Mouse (Mus musculus) liver, embryonic 11.5 days (tissue): Measurements from ENCODE around the gene Maml3. TPM values are rescaled to one million over a fixed set of nuclear protein-coding genes. Genes with fewer than 3 reads are reported as not detected.

Experiments used
- ATAC-seq: fragments of 200-750 bp; cut with Nextera tagmentation; replicated peaks from 2 replicates; pipeline ENCODE4 v1.8.0; 2017; ENCODE audit warnings: moderate number of reproducible peaks, mild to moderate bottlenecking, moderate TSS enrichment, moderate library complexity; ENCODE audit not compliant: low FRiP score
- DNase-seq: peaks from one replicate; pipeline ENCODE4 v3.0.0-alpha.2; 2017; ENCODE audit warnings: low spot score
- H3K27ac ChIP-seq: fragments of 300-500 bp; sonication (generic); 2 replicates; pipeline ENCODE4 v1.5.1; 2014; ENCODE audit warnings: mild to moderate bottlenecking, low read depth, low read length, control low read depth
- H3K27me3 ChIP-seq: fragments of 300-500 bp; sonication (generic); replicated peaks from 2 replicates; pipeline ENCODE4 v1.6.1; 2014; ENCODE audit warnings: low read length, mixed read lengths; ENCODE audit not compliant: control insufficient read depth, insufficient read depth
- H3K36me3 ChIP-seq: fragments of 300-500 bp; sonication (generic); 2 replicates; pipeline ENCODE4 v1.6.1; 2014; ENCODE audit warnings: mild to moderate bottlenecking, low read length, moderate library complexity, mixed read lengths; ENCODE audit not compliant: control insufficient read depth, insufficient read depth
- H3K4me1 ChIP-seq: fragments of 300-500 bp; sonication (generic); replicated peaks from 2 replicates; pipeline ENCODE4 v1.6.1; 2014; ENCODE audit warnings: low read length, mixed read lengths; ENCODE audit not compliant: control insufficient read depth, insufficient read depth
- H3K4me2 ChIP-seq: fragments of 300-500 bp; sonication (generic); 2 replicates; pipeline ENCODE4 v1.6.1; 2014; ENCODE audit warnings: mild to moderate bottlenecking, control low read depth, moderate library complexity
- H3K4me3 ChIP-seq: fragments of 300-500 bp; sonication (generic); 2 replicates; pipeline ENCODE4 v1.5.1; 2014; ENCODE audit warnings: low read depth, low read length, control low read depth
- H3K9ac ChIP-seq: fragments of 300-500 bp; sonication (generic); 2 replicates; pipeline ENCODE4 v1.6.1; 2014; ENCODE audit warnings: low read depth, low read length, control low read depth
- H3K9me3 ChIP-seq: fragments of 300-500 bp; sonication (generic); 2 replicates; pipeline ENCODE4 v1.6.1; 2016; ENCODE audit warnings: low read length, inconsistent platforms, mixed read lengths; ENCODE audit not compliant: control insufficient read depth
- WGBS: fragments of 180-500 bp; shearing (Covaris S2); extraction: QIAGEN DNeasy Blood & Tissue Kit; methylation state at CpG from one replicate; pipeline ENCODE4 v1.1.7; 2014; 5-methylcytosine and 5-hydroxymethylcytosine counted together
- polyA plus RNA-seq: library from polyadenylated mRNA; unstranded; fragments of >200 nt; fragmentation: Nextera tagmentation; extraction: Ambion mirVana; gene quantifications from 2 replicates; pipeline ENCODE4 v1.2.1, GENCODE M21; 2014

The Maml3 gene
- polyA plus RNA-seq, 1 experiment from 2014 or later = 3.1 TPM

DNA sequence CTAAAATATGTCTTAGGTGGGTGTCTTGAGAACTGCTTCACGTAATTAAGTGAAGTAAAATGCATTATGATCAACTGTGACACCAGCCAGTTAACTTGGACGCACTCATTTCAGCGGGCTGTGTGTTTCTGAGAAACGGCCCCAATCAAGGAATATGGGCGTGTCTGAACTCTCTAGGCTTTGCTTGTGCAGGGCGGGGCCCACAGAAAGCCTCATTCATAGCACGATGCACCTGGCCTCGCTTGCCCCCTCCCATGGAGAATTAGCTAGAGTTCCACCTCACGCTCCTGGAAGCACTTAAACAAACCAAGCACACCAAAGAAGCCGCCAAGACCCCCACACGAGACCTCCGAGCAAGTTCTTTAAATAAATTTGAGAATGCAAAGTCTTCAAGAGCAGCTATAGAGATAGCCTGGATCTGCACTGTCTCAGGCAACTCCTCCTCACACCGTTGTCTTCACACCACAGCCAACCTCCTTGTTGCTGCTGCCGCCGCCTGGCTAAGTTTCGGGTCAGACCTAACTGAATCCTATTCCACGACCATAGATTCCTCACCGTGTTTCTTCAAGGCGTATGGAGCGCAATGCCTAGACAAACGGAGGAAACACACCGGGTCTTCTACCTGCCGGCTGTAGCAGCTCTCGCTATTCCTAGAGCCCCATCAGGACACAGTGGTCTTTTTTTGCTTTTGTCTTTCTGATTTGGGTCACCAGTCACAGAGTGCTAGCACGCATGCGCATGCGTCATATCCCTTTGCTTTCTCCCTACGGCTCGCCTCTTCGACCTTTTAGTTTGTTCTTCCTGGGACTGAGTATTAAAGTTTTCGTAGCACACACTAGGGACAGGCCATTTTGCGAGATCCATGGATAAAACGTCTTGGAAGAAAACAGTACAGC, 151.9 kb downstream of the Maml3 start:
- Histone ChIP-seq H3K4me2 (peak overlapping the region; percentile 18), H3K4me3 (no peak overlapping the region)
- 59% methylated on average over 33 of the region's 33 CpGs for WGBS

DNA sequence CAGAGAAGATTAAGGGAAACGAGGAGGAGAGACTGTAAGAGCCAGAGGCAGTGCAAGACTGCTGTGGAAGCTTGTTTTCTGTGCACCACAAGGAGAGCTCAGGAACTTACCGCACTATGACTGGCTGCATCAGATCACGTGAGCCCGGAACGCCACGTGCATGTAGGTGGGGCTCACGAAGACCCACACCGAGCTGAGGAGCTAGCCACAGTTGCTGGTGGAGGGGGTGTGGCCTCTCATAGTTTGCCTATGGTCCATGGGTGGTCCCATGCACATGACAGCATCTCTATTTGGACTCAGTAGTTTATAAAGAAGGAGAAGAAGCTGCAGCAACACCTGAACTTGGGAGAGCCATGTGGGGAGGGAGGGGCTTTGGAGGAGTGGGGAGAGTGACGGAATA, 152.6 kb downstream of the Maml3 start:
- Histone ChIP-seq H3K36me3 (no peaks in the 10 kb centered on the region), H3K4me2 (no peak overlapping the region), H3K9ac (no peak overlapping the region), H3K4me1 (peaks cover 5% of the 10 kb centered on the region; the same call in 1 of the 2 replicates), H3K9me3 (no peaks in the 10 kb centered on the region), H3K27me3 (no peaks in the 10 kb centered on the region), H3K4me3 (no peak overlapping the region), H3K27ac (no peak overlapping the region)
- WGBS = 72% methylated on average over 9 of the region's 9 CpGs
- ATAC-seq (no peak), DNase-seq (no peak)

More for the DNA sequence above, 151.9 kb downstream of the Maml3 start:
- Histone ChIP-seq H3K9me3 (no peaks in the 10 kb centered on the region), H3K4me1 (0 out of 2 replicates have a peak, but pooled peaks cover 5% of the 10 kb centered on the region), H3K27me3 (no peaks in the 10 kb centered on the region), H3K27ac (no peak overlapping the region), H3K36me3 (no peaks in the 10 kb centered on the region), H3K9ac (no peak overlapping the region)
- ATAC-seq (no peak), DNase-seq (no peak)

DNA sequence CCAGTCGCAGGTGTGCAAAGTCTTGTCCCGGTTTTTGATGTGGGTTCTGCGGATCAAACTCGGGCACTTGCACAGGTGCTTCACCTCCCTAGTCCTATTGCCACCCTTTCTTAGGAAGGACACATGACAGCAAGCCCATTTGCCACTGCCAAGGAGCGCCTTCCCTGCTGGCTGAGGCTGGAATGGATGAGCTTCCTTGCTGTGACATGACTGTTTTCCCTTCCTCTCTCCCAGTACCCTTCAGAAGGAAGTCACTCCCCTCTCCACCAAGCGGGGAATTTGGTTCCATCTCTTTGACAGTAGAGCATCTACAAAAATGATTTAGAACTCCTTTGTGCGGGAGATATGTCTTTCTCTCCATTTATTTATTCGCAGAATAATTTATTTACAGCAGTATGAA, 155.2 kb downstream of the Maml3 start:
- no peak overlapping the region for H3K4me3 ChIP-seq
- peaks cover 9% of the 10 kb centered on the region; the same call in 1 of the 2 replicates for H3K4me1 ChIP-seq
- H3K9ac ChIP-seq = no peak overlapping the region
- H3K36me3 ChIP-seq = no peaks in the 10 kb centered on the region
- H3K9me3 ChIP-seq = no peaks in the 10 kb centered on the region
- ATAC-seq (no peak), DNase-seq (no peak)
- no peak overlapping the region for H3K27ac ChIP-seq
- 79% methylated on average over 8 of the region's 8 CpGs for WGBS
- H3K4me2 ChIP-seq = no peak overlapping the region
- no peaks in the 10 kb centered on the region for H3K27me3 ChIP-seq

DNA sequence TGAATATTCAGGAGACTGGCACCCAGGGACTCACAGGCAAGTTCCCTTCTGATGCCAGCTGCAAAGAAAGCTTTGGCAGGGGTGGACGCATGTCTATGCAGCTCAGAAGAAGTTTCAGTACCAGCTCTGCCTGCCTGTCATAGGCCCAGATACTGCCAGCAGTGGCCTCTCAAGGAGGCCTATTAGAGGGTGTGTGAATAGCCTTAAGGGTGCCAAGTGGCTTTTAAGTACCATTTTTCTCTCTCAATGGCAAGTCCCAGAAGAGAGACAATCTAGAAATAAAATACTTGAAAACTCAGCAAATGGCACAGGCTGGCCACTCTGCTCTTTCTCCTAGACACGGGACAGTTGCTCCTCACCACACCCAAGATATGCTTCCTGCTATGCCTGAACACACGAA, 157.7 kb downstream of the Maml3 start:
- no peak overlapping the region for H3K27ac ChIP-seq
- ATAC-seq (no peak), DNase-seq (no peak)
- H3K4me1 ChIP-seq = peaks cover 7% of the 10 kb centered on the region; the same call in 1 of the 2 replicates
- 66% methylated on average over 3 of the region's 3 CpGs for WGBS
- H3K4me3 ChIP-seq = no peak overlapping the region
- no peak overlapping the region for H3K9ac ChIP-seq
- no peaks in the 10 kb centered on the region for H3K36me3 ChIP-seq
- no peak overlapping the region for H3K4me2 ChIP-seq
- no peaks in the 10 kb centered on the region for H3K27me3 ChIP-seq
- no peaks in the 10 kb centered on the region for H3K9me3 ChIP-seq

DNA sequence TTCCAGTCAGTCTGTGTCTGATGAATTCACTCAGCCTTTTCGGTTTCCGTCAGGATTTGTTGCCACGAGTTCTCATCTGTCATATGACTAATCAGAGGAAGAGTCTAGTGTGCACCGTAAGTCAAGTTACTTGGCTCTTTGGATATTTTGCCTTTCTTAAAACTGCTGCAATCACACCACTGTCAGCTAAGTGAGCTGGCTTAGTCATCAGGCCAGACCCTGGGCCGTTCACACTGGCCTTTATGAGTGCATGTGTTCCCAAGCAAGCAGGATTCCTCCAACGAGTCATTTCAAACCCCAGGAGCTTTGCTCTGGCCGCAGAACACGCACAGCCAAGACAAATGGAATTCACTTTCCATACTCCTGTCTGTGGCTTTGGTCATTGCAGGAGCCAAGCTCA, 161.2 kb downstream of the Maml3 start:
- H3K27me3 ChIP-seq = no peaks in the 10 kb centered on the region
- H3K4me1 ChIP-seq = peaks cover 4% of the 10 kb centered on the region; the same call in 1 of the 2 replicates
- H3K36me3 ChIP-seq = no peaks in the 10 kb centered on the region
- H3K27ac ChIP-seq = no peak overlapping the region
- H3K4me2 ChIP-seq = no peak overlapping the region
- DNase-seq = no peak
- no peaks in the 10 kb centered on the region for H3K9me3 ChIP-seq
- ATAC-seq = no peak
- no peak overlapping the region for H3K9ac ChIP-seq
- H3K4me3 ChIP-seq = no peak overlapping the region
- WGBS = 75% methylated on average over 8 of the region's 8 CpGs

DNA sequence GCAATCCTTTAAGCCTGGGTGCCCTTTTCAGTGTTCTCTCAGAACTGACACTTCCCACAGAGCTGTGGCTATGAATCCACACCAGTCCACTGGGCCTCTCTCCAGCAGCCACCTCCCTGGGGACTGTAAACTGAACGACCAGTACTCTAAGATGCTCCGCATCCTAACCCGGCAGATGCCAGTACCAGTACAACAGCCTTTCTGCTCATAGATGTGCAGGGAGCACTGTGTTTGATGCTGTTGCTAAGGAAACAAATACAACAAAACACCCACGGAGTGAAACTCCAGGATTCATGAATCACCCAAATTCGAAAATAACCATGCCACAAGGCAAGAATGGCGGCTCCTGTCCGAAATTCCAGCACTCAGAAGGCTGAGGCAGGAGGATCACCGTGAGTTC, 163.1 kb downstream of the Maml3 start:
- Histone ChIP-seq H3K4me1 (no peaks in the 10 kb centered on the region; the same call in 1 of the 2 replicates), H3K27me3 (no peaks in the 10 kb centered on the region), H3K27ac (no peak overlapping the region), H3K4me3 (no peak overlapping the region), H3K9ac (no peak overlapping the region), H3K4me2 (no peak overlapping the region), H3K36me3 (no peaks in the 10 kb centered on the region), H3K9me3 (no peaks in the 10 kb centered on the region)
- DNase-seq (no peak), ATAC-seq (no peak)
- WGBS = 85% methylated on average over 8 of the region's 8 CpGs

DNA sequence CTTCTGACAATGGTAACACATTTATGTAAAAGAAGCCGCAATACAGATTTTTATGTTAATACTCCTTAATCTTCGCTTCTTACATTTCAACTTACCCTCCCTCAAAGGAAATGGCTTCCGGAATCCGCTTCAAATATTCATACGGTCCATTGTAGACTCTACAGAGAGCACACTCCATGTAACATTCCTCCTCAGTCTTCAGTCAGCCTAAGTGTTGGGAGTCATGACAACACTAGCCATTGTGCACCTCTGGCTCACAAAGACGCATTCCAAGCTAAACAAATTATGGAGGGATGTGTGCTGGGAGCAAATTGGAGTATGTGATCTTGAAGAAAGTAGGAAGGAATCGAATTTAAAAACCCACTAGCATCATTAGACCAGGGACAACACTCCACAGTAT, 165.0 kb downstream of the Maml3 start:
- DNase-seq = no peak
- Histone ChIP-seq H3K4me2 (no peak overlapping the region), H3K27me3 (no peaks in the 10 kb centered on the region), H3K9ac (no peak overlapping the region), H3K9me3 (no peaks in the 10 kb centered on the region), H3K4me3 (no peak overlapping the region), H3K36me3 (no peaks in the 10 kb centered on the region), H3K27ac (no peak overlapping the region), H3K4me1 (no peaks in the 10 kb centered on the region)
- ATAC-seq = no peak
- 93% methylated on average over 7 of the region's 7 CpGs for WGBS

DNA sequence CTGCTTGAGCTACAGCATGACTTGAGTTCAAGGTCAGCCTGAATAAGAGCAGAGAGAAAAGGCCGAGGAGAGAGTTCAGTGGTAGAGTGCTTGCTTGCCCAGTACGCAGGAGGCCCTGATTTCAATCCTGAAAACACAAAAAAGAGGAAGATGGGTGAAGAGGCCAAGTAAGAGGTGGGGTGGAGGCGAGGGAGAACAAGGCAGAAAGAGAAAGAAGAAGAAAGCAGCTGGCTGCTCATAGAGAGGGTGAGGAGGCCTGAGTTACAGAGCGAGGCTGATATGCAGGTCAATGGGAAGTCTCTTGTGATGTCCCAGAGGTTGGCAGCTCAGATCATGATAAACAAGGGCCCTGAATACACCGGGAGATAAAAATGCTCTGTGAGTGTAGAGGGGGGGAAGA, 165.8 kb downstream of the Maml3 start:
- 47% methylated on average over 5 of the region's 5 CpGs for WGBS

DNA sequence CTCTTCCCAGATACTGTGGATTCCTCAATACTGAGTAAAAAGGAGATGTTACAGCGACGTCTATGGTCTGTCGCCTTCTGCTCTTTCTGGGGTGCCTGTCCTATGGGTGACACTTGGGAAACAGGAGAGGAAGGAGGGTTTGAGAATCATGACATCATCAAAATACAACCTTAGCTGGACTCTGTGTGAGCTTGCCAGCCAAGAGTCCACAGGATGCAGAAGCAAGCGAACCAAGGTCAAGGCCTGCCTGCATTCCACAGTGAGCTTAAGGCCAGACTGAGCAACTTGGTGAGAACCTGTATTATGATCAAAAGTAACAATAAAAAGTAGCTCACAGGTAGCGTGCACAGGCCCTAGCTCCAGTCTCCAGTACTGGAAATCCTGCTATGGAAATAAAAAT, 167.7 kb downstream of the Maml3 start:
- H3K36me3 ChIP-seq = no peaks in the 10 kb centered on the region
- DNase-seq (no peak), ATAC-seq (no peak)
- no peaks in the 10 kb centered on the region for H3K9me3 ChIP-seq
- H3K27ac ChIP-seq = no peak overlapping the region
- H3K4me3 ChIP-seq = no peak overlapping the region
- H3K27me3 ChIP-seq = no peaks in the 10 kb centered on the region
- no peak overlapping the region for H3K9ac ChIP-seq
- WGBS = 91% methylated on average over 5 of the region's 5 CpGs
- no peaks in the 10 kb centered on the region for H3K4me1 ChIP-seq
- no peak overlapping the region for H3K4me2 ChIP-seq

More for the DNA sequence above, 165.8 kb downstream of the Maml3 start:
- Histone ChIP-seq H3K4me3 (no peak overlapping the region), H3K9ac (no peak overlapping the region), H3K36me3 (no peaks in the 10 kb centered on the region), H3K4me1 (no peaks in the 10 kb centered on the region), H3K27me3 (no peaks in the 10 kb centered on the region), H3K4me2 (no peak overlapping the region), H3K27ac (no peak overlapping the region), H3K9me3 (no peaks in the 10 kb centered on the region)
- ATAC-seq = no peak
- no peak for DNase-seq
